Mouse (Mus musculus): ENCODE results near the gene Lmnb2. TPM values are rescaled to one million over a fixed set of nuclear protein-coding genes. Genes with fewer than 3 reads are reported as not detected.
A peak's percentile ranks its signal among the peaks of the same experiment; 100 is the strongest.

The Lmnb2 gene
- polyA plus RNA-seq, 1 experiment from 2014 or later: 41.5 TPM

DNA sequence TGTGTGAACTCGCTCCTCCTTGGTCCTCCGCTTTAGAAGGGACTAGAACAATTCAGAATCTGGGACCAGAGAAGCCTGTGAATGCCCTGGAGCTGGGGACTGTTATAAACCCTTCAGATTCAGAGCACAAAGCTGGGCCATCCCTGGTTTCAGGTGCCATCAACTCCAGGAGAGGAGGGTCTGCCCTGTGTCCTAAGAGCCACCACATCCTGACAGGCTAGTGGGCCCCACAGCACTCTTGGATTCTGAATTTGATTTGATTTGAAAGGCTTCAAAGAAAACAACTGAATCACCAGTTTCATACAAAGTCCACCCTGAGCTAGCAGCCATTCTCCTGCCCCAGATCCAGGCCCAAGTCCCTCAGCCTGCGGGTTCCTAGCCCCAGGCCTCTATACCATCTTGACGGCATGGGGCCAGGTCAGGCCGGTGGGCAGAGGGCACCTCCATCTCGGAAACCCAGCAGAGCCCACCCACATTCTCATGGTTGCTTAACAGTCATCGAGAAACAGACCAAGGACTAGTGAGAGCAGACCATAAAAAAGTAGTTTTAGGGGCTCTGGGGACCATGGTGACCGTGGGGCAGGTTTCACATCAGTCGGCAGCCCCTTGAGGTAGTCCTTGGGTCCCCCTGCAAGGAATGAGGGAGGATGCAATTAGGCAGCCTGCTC lies 15.6 kb downstream of the Lmnb2 start:
- Histone ChIP-seq H3K4me3 (no peak overlapping the region), H3K27ac (no peak overlapping the region), H3K9me3 (no peaks in the 10 kb centered on the region), H3K4me2 (no peak overlapping the region), H3K27me3 (no peaks in the 10 kb centered on the region), H3K36me3 (peaks cover 66% of the 10 kb centered on the region), H3K9ac (peak overlapping the region; percentile 44; the same call in 1 of the 2 replicates), H3K4me1 (replicated peaks) (peaks cover 30% of the 10 kb centered on the region)
- ATAC-seq (ENCODE audit: low FRiP score): no peak
- WGBS: 95% methylated on average over 9 of the region's 9 CpGs

- 90% methylated on average over 19 of the region's 19 CpGs for WGBS
- Histone ChIP-seq H3K27ac (peak overlapping the region; percentile 52), H3K9me3 (no peaks in the 10 kb centered on the region), H3K9ac (peak overlapping the region; percentile 44; the same call in 1 of the 2 replicates), H3K27me3 (no peaks in the 10 kb centered on the region), H3K4me1 (replicated peaks) (peaks cover 30% of the 10 kb centered on the region), H3K4me2 (peak overlapping the region; percentile 40), H3K36me3 (peaks cover 62% of the 10 kb centered on the region), H3K4me3 (peak overlapping the region; percentile 78; the same call in 1 of the 2 replicates)
- ATAC-seq (ENCODE audit: low FRiP score): no peak
These were observed 16.4 kb downstream of the Lmnb2 start for GRCm38 (mm10) chr10:80901409-80902272.

- Histone ChIP-seq H3K4me3 (peak within 1 kb of the TSS; percentile 78), H3K27ac (peak within 1 kb of the TSS; percentile 93), H3K9me3 (no peaks in the 10 kb centered on the region), H3K36me3 (peaks cover 51% of the 10 kb centered on the region), H3K4me1 (replicated peaks) (peaks cover 30% of the 10 kb centered on the region), H3K4me2 (peak within 1 kb of the TSS; percentile 98), H3K27me3 (no peaks in the 10 kb centered on the region), H3K9ac (peak within 1 kb of the TSS; percentile 88)
- ATAC-seq (ENCODE audit: low FRiP score): peak; percentile 94
- WGBS: under 1% methylated on average over 72 of the region's 72 CpGs
These were observed 17.5 kb downstream of the Lmnb2 start, which contains the start of gene Timm13 for GRCm38 (mm10) chr10:80900318-80901247. TSS of gene Timm13 (minus strand) at chr10:80900969.

DNA sequence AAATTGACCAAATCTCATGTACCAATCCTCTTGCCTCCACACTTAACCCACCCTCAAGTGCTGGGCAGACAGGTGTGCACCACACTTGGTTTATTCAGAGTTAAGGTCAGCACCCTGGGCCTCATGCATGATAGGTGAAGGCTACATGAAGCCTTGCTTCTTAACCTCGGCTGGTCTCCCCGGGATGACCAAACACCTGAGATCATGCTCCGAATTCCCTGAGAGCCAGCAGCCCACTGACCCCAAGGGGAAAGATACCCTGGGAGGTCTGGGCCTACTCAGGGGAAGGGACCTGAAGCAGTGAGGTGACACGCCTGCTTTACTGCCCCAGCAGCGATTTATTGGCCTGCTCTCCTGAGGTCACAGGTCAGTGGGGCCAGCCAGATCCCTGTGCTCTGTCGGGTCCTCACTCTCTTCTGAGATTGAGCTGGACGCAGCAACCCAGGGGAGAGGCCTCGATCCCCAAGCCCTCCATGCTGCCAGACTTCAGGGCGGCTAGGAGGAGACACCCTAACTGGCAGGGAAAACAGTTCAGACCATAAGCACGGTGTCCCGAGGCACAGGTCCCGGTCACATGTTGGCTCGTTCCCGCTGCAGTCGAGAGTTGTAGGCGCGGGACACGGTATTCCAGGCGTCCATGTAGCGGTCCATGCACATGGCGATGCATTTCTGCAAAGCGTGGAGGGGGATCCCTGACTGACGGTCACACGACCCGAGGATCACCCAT lies 18.3 kb downstream of the Lmnb2 start:
- peak overlapping the region; percentile 98 for H3K4me2 ChIP-seq
- H3K27me3 ChIP-seq: no peaks in the 10 kb centered on the region
- ATAC-seq (ENCODE audit: low FRiP score): 0 out of 2 replicates have a peak, but pooled peaks have one; percentile 1
- H3K27ac ChIP-seq: peak overlapping the region; percentile 93
- WGBS: 16% methylated on average over 25 of the region's 25 CpGs
- H3K9ac ChIP-seq: peak overlapping the region; percentile 88
- H3K4me3 ChIP-seq: peak overlapping the region; percentile 78
- H3K4me1 ChIP-seq (replicated peaks): peaks cover 30% of the 10 kb centered on the region
- H3K36me3 ChIP-seq: peaks cover 43% of the 10 kb centered on the region
- H3K9me3 ChIP-seq: no peaks in the 10 kb centered on the region

DNA sequence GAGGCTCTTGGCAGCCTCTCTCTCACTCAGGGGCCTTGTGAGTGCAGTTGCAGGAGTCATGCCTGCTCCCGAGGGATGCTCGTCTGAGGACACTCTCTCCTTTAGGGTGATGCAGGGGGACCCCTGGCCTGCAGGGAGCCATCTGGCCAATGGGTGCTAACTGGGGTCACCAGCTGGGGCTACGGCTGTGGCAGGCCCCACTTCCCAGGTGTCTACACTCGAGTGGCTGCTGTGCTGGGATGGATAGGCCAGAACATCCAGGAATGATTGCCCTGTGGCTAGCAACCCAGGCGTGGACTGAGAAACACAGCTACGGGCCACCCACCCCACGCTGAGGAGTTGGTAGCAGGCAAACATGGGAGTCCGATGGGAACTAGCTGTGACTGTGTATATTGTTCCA lies 19.0 kb downstream of the Lmnb2 start:
- Histone ChIP-seq H3K36me3 (peaks cover 36% of the 10 kb centered on the region), H3K4me1 (replicated peaks) (peaks cover 30% of the 10 kb centered on the region), H3K27ac (no peak overlapping the region), H3K4me3 (peak overlapping the region; percentile 78), H3K27me3 (no peaks in the 10 kb centered on the region), H3K4me2 (peak overlapping the region; percentile 98), H3K9ac (0 out of 2 replicates have a peak overlapping the region, but pooled peaks have one; percentile 88), H3K9me3 (no peaks in the 10 kb centered on the region)
- no peak for ATAC-seq (ENCODE audit: low FRiP score)
- WGBS: 87% methylated on average over 8 of the region's 8 CpGs

DNA sequence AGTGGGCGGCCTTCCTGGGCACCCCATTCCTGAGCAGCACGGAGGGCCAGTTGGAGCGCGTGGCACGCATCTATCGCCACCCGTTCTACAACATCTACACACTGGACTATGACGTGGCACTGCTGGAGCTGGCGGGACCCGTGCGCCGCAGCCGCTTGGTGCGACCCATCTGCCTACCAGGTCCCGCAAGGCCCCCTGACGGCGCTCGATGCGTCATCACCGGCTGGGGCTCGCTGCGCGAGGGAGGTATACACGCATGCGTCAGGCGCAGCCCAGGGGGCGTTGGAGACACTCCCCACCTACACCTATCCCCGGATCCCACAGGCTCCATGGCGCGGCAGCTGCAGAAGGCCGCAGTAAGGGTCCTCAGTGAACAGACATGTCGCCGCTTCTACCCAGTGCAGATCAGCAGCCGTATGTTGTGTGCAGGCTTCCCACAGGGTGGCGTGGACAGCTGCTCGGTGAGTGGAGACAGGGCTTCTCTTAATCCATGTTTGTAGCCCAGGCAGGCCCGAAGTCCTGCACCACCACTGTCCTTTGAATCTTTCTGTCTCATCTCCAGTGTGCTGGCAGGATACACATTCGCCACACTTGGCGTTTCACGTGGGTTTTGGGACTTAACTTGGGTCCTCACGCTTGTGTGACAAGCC lies 20.1 kb downstream of the Lmnb2 start:
- H3K4me2 ChIP-seq: peak overlapping the region; percentile 34

GRCm38 (mm10) chr10:80896581-80897485 lies 21.2 kb downstream of the Lmnb2 start:
- no peaks in the 10 kb centered on the region for H3K27me3 ChIP-seq
- ATAC-seq (ENCODE audit: low FRiP score): no peak
- no peak overlapping the region for H3K27ac ChIP-seq
- H3K4me1 ChIP-seq (replicated peaks): peaks cover 30% of the 10 kb centered on the region
- no peak overlapping the region for H3K9ac ChIP-seq
- H3K4me3 ChIP-seq: no peak overlapping the region
- 73% methylated on average over 24 of the region's 24 CpGs for WGBS
- H3K9me3 ChIP-seq: no peaks in the 10 kb centered on the region
- no peak overlapping the region for H3K4me2 ChIP-seq
- H3K36me3 ChIP-seq: peaks cover 14% of the 10 kb centered on the region

More for the DNA sequence above, 20.1 kb downstream of the Lmnb2 start:
- 0 out of 2 replicates have a peak overlapping the region, but pooled peaks have one; percentile 30 for H3K27ac ChIP-seq
- H3K4me3 ChIP-seq: peak overlapping the region; percentile 12
- 39% methylated on average over 41 of the region's 41 CpGs for WGBS
- peak overlapping the region; percentile 88 for H3K9ac ChIP-seq
- H3K9me3 ChIP-seq: no peaks in the 10 kb centered on the region
- peaks cover 30% of the 10 kb centered on the region for H3K4me1 ChIP-seq (replicated peaks)
- no peak for ATAC-seq (ENCODE audit: low FRiP score)
- H3K36me3 ChIP-seq: peaks cover 25% of the 10 kb centered on the region
- H3K27me3 ChIP-seq: no peaks in the 10 kb centered on the region

GRCm38 (mm10) chr10:80895697-80896096 lies 22.3 kb downstream of the Lmnb2 start:
- Histone ChIP-seq H3K36me3 (peaks cover 13% of the 10 kb centered on the region), H3K4me2 (no peak overlapping the region), H3K9me3 (no peaks in the 10 kb centered on the region), H3K9ac (peak overlapping the region; percentile 19; the same call in 1 of the 2 replicates), H3K4me1 (replicated peaks) (peaks cover 26% of the 10 kb centered on the region), H3K27ac (no peak overlapping the region), H3K27me3 (no peaks in the 10 kb centered on the region), H3K4me3 (no peak overlapping the region)
- no peak for ATAC-seq (ENCODE audit: low FRiP score)
- WGBS: 83% methylated on average over 6 of the region's 6 CpGs

GRCm38 (mm10) chr10:80895100-80895499 lies 22.9 kb downstream of the Lmnb2 start:
- no peak overlapping the region for H3K4me2 ChIP-seq
- no peaks in the 10 kb centered on the region for H3K9me3 ChIP-seq
- H3K4me1 ChIP-seq (replicated peaks): peaks cover 25% of the 10 kb centered on the region
- 87% methylated on average over 7 of the region's 7 CpGs for WGBS
- H3K36me3 ChIP-seq: peaks cover 13% of the 10 kb centered on the region
- ATAC-seq (ENCODE audit: low FRiP score): no peak
- H3K27me3 ChIP-seq: peaks cover 1% of the 10 kb centered on the region
- no peak overlapping the region for H3K4me3 ChIP-seq
- peak overlapping the region; percentile 19; the same call in 1 of the 2 replicates for H3K9ac ChIP-seq
- H3K27ac ChIP-seq: no peak overlapping the region

DNA sequence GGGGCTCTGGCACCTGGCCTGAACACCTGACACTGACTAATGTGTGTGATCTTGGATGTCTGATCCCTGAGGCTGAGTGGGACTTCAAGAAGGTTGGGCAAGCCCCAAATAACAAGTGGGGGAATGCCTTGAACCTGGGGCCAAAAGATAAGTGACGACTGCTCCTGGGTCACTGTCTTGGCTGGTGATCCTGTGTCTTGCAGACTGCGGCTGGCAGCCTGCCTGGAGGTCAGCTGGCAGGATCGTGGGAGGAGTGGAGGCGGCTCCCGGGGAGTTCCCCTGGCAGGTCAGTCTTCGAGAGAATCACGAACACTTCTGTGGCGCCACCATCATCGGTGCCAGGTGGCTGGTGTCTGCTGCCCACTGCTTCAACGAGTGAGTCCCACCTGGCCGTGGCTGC lies 30.9 kb downstream of the Lmnb2 start:
- Histone ChIP-seq H3K27ac (no peak overlapping the region), H3K9ac (peak overlapping the region; percentile 49; the same call in 1 of the 2 replicates), H3K9me3 (no peaks in the 10 kb centered on the region), H3K4me1 (replicated peaks) (no peaks in the 10 kb centered on the region), H3K27me3 (peaks cover 27% of the 10 kb centered on the region), H3K4me3 (no peak overlapping the region), H3K36me3 (no peaks in the 10 kb centered on the region), H3K4me2 (no peak overlapping the region)
- ATAC-seq (ENCODE audit: low FRiP score): no peak
- WGBS: 71% methylated on average over 11 of the region's 11 CpGs

All from hindbrain, embryonic 13.5 days (tissue).